Mouse (Mus musculus): Measurements from ENCODE around the gene Klf13. TPM values are rescaled to one million over a fixed set of nuclear protein-coding genes. Genes with fewer than 3 reads are reported as not detected.
A peak's percentile ranks its signal among the peaks of the same experiment; 100 is the strongest.

Gene Klf13
- polyA plus RNA-seq, 1 experiment from 2014 or later: 26.9 TPM

- H3K4me3 ChIP-seq (ENCODE audit: low read depth, low read length): no peak overlapping the region
- DNase-seq (ENCODE audit: low spot score): no peak
- H3K27me3 ChIP-seq (ENCODE audit: control insufficient read depth, insufficient read depth, low read length): no peaks in the 10 kb centered on the region
- H3K4me2 ChIP-seq (replicated peaks; ENCODE audit: low read depth): no peak overlapping the region
- H3K9me3 ChIP-seq (ENCODE audit: control insufficient read depth, low read length): no peaks in the 10 kb centered on the region
- no peaks in the 10 kb centered on the region for H3K36me3 ChIP-seq (ENCODE audit: control insufficient read depth, insufficient read depth, low read length)
- H3K9ac ChIP-seq (ENCODE audit: low read length): no peak overlapping the region
- no peak overlapping the region for H3K27ac ChIP-seq (replicated peaks)
- H3K4me1 ChIP-seq (replicated peaks; ENCODE audit: control insufficient read depth, insufficient read depth): no peaks in the 10 kb centered on the region
- WGBS: 82% methylated on average over 1 of the region's 1 CpGs
- no peak for ATAC-seq (ENCODE audit: low FRiP score, low TSS enrichment)
- TF ChIP-seq CTCF (IDR thresholded peaks at IDR 0.05; ENCODE audit: low read depth): no peak
- TF ChIP-seq EP300 (optimal IDR thresholded peaks at IDR 0.05): no peak
Measured at GRCm38 (mm10) chr7:63863046-63863445, 75.7 kb downstream of the Klf13 start.

- 83% methylated on average over 6 of the region's 6 CpGs for WGBS
- DNase-seq (ENCODE audit: low spot score) (peak; percentile 39), ATAC-seq (ENCODE audit: low FRiP score, low TSS enrichment) (peak; percentile 36; the same call in 1 of the 2 replicates)
- TF ChIP-seq EP300 (optimal IDR thresholded peaks at IDR 0.05) (no peak), CTCF (IDR thresholded peaks at IDR 0.05; ENCODE audit: low read depth) (no peak)
- no peak overlapping the region for H3K27ac ChIP-seq (replicated peaks)
- H3K27me3 ChIP-seq (ENCODE audit: control insufficient read depth, insufficient read depth, low read length): no peaks in the 10 kb centered on the region
- no peaks in the 10 kb centered on the region for H3K36me3 ChIP-seq (ENCODE audit: control insufficient read depth, insufficient read depth, low read length)
- no peaks in the 10 kb centered on the region for H3K9me3 ChIP-seq (ENCODE audit: control insufficient read depth, low read length)
- no peaks in the 10 kb centered on the region for H3K4me1 ChIP-seq (replicated peaks; ENCODE audit: control insufficient read depth, insufficient read depth)
- H3K9ac ChIP-seq (ENCODE audit: low read length): no peak overlapping the region
- no peak overlapping the region for H3K4me3 ChIP-seq (ENCODE audit: low read depth, low read length)
- no peak overlapping the region for H3K4me2 ChIP-seq (replicated peaks; ENCODE audit: low read depth)
Measured at GRCm38 (mm10) chr7:63861123-63861522, 77.6 kb downstream of the Klf13 start.

GRCm38 (mm10) chr7:63858571-63859152 lies 80.1 kb downstream of the Klf13 start:
- peak overlapping the region; percentile 59 for H3K4me2 ChIP-seq (replicated peaks; ENCODE audit: low read depth)
- no peaks in the 10 kb centered on the region for H3K36me3 ChIP-seq (ENCODE audit: control insufficient read depth, insufficient read depth, low read length)
- no peaks in the 10 kb centered on the region for H3K27me3 ChIP-seq (ENCODE audit: control insufficient read depth, insufficient read depth, low read length)
- no peak overlapping the region for H3K27ac ChIP-seq (replicated peaks)
- DNase-seq (ENCODE audit: low spot score) (peak; percentile 88), ATAC-seq (ENCODE audit: low FRiP score, low TSS enrichment) (peak; percentile 75)
- H3K9me3 ChIP-seq (ENCODE audit: control insufficient read depth, low read length): no peaks in the 10 kb centered on the region
- 4% methylated on average over 22 of the region's 22 CpGs for WGBS
- no peaks in the 10 kb centered on the region for H3K4me1 ChIP-seq (replicated peaks; ENCODE audit: control insufficient read depth, insufficient read depth)
- H3K4me3 ChIP-seq (ENCODE audit: low read depth, low read length): peak overlapping the region; percentile 18
- TF ChIP-seq CTCF (IDR thresholded peaks at IDR 0.05; ENCODE audit: low read depth) (peak; percentile 22; the same call in 1 of the 2 replicates), EP300 (optimal IDR thresholded peaks at IDR 0.05) (no peak)
- H3K9ac ChIP-seq (ENCODE audit: low read length): peak overlapping the region; percentile 53; the same call in 1 of the 2 replicates

DNA sequence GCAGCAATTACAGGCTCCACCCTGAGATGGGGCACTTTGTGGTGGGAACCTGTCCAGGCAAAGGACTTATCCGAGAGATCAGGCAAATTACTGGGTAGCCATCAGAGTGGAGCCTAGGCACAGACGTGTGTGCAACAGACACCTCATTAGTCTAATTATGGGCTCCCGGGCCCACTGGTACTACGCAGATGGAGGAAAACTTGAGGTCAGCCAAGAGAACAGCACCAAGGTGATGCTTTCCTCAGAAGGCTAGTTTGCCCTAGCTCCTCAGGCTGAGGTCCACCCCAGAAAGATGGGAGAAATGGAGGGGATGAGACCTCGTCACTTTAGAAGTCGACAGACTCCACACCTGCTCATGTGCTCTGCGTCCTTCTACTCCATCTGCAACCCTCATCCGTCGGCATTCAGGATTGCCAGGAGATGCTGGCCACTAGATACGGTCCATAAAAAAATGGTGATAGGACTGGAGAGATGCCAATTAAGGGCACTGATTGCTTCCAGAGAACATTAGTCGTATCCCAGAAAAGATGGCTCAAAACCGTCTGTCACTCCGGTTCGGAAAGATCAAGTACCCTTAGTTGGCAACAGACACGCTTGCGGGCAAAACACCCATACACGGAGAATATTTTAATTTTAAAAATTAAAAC lies 80.8 kb downstream of the Klf13 start:
- Histone ChIP-seq H3K4me2 (replicated peaks; ENCODE audit: low read depth) (no peak overlapping the region), H3K36me3 (ENCODE audit: control insufficient read depth, insufficient read depth, low read length) (no peaks in the 10 kb centered on the region), H3K4me3 (ENCODE audit: low read depth, low read length) (no peak overlapping the region), H3K9me3 (ENCODE audit: control insufficient read depth, low read length) (no peaks in the 10 kb centered on the region), H3K27me3 (ENCODE audit: control insufficient read depth, insufficient read depth, low read length) (no peaks in the 10 kb centered on the region), H3K9ac (ENCODE audit: low read length) (no peak overlapping the region), H3K4me1 (replicated peaks; ENCODE audit: control insufficient read depth, insufficient read depth) (no peaks in the 10 kb centered on the region), H3K27ac (replicated peaks) (no peak overlapping the region)
- WGBS: 85% methylated on average over 17 of the region's 17 CpGs
- no peak for DNase-seq (ENCODE audit: low spot score)
- no peak for ATAC-seq (ENCODE audit: low FRiP score, low TSS enrichment)
- TF ChIP-seq EP300 (optimal IDR thresholded peaks at IDR 0.05): no peak
- TF ChIP-seq CTCF (IDR thresholded peaks at IDR 0.05; ENCODE audit: low read depth): no peak

DNA sequence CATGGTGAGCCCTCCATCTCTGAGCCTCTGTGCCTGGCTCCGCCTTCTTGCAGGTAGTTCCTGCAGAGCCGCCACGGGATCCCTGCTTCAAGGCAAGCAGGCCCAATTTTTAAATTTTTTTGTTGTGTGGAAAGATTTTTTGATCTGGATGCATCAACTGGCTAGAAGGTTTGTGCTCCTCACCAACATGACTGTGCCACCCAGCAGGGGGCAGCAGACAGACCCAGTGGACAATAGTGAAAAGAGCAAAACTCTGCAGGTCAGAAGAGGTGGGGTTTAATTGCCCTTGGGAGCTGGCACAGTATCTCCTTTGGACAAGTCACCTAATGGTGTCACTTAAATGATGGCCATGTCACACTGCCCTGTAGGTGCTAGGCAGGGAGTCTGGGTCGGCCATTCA lies 83.4 kb downstream of the Klf13 start:
- H3K9ac ChIP-seq (ENCODE audit: low read length): no peak overlapping the region
- TF ChIP-seq EP300 (optimal IDR thresholded peaks at IDR 0.05): no peak
- TF ChIP-seq CTCF (IDR thresholded peaks at IDR 0.05; ENCODE audit: low read depth): peak; percentile 85
- ATAC-seq (ENCODE audit: low FRiP score, low TSS enrichment) (no peak), DNase-seq (ENCODE audit: low spot score) (peak; percentile 84)
- no peaks in the 10 kb centered on the region for H3K9me3 ChIP-seq (ENCODE audit: control insufficient read depth, low read length)
- H3K36me3 ChIP-seq (ENCODE audit: control insufficient read depth, insufficient read depth, low read length): no peaks in the 10 kb centered on the region
- no peak overlapping the region for H3K4me3 ChIP-seq (ENCODE audit: low read depth, low read length)
- no peak overlapping the region for H3K27ac ChIP-seq (replicated peaks)
- no peaks in the 10 kb centered on the region for H3K4me1 ChIP-seq (replicated peaks; ENCODE audit: control insufficient read depth, insufficient read depth)
- H3K27me3 ChIP-seq (ENCODE audit: control insufficient read depth, insufficient read depth, low read length): no peaks in the 10 kb centered on the region
- H3K4me2 ChIP-seq (replicated peaks; ENCODE audit: low read depth): no peak overlapping the region
- 68% methylated on average over 4 of the region's 4 CpGs for WGBS
